Mouse (Mus musculus): ENCODE data around the gene Rftn2.

GRCm38 (mm10) chr1:55144338-55144737, 82.2 kb downstream of the Rftn2 start:
- TF ChIP-seq POLR2A (IDR thresholded peaks at IDR 0.05; ENCODE audit: low read depth, low read length) (no peak), CTCF (IDR thresholded peaks at IDR 0.05; ENCODE audit: extremely low read depth, insufficient read length, insufficient replicate concordance, low read depth, low read length) (no peak)
